Mouse (Mus musculus): ENCODE measurements around the gene Dnajc9.

DNA sequence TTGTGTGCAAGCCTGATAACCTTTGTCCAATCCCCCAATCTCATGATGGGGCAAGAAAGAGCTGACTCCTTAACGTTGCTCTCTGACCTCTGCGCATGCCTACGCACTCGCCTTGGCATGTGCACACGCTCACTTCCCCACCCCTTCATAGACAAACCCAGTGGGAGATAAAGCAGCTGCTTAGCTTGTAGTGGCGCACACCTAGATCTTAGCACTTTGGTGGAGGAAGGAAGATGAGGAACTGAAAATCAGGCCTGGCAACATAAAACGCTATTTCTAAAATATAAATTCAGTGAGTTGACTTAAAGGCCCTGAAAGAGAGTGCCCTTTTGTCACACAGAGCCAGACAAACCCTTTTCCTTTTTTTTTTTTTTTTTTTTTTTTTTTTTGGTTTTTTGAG, 17.9 kb downstream of the Dnajc9 start:
- TF ChIP-seq CTCF (IDR thresholded peaks at IDR 0.05; ENCODE audit: borderline replicate concordance, insufficient read depth, low read length), result no peak
- no peak for TF ChIP-seq POLR2A (IDR thresholded peaks at IDR 0.05; ENCODE audit: low read depth, low read length)

All from embryonic fibroblast, embryonic 13.5 days (primary cell).